Mouse (Mus musculus): ENCODE data around the gene Exosc5. TPM values are rescaled to one million over a fixed set of nuclear protein-coding genes. Genes with fewer than 3 reads are reported as not detected.

The Exosc5 gene
- polyA plus RNA-seq, 1 experiment from 2014 or later, result 50.1 TPM

GRCm38 (mm10) chr7:25683474-25684180, 24.7 kb downstream of the Exosc5 start:
- H3K4me3 ChIP-seq, result no peak overlapping the region
- ATAC-seq (ENCODE audit: low FRiP score, low read depth), result no peak
- WGBS, result 80% methylated on average over 7 of the region's 7 CpGs
- H3K4me1 ChIP-seq, result peaks cover 38% of the 10 kb centered on the region
- no peaks in the 10 kb centered on the region for H3K9me3 ChIP-seq
- peaks cover 54% of the 10 kb centered on the region for H3K27me3 ChIP-seq
- H3K4me2 ChIP-seq (replicated peaks), result no peak overlapping the region
- H3K27ac ChIP-seq (replicated peaks), result no peak overlapping the region
- 0 out of 2 replicates have a peak, but pooled peaks cover 6% of the 10 kb centered on the region for H3K36me3 ChIP-seq
- H3K9ac ChIP-seq (replicated peaks), result no peak overlapping the region

- no peak overlapping the region for H3K4me3 ChIP-seq
- H3K27ac ChIP-seq (replicated peaks), result no peak overlapping the region
- H3K9ac ChIP-seq (replicated peaks), result no peak overlapping the region
- peaks cover 54% of the 10 kb centered on the region for H3K27me3 ChIP-seq
- H3K4me1 ChIP-seq, result peaks cover 49% of the 10 kb centered on the region
- 89% methylated on average over 6 of the region's 6 CpGs for WGBS
- no peak for ATAC-seq (ENCODE audit: low FRiP score, low read depth)
- no peaks in the 10 kb centered on the region for H3K9me3 ChIP-seq
- H3K4me2 ChIP-seq (replicated peaks), result no peak overlapping the region
- H3K36me3 ChIP-seq, result 0 out of 2 replicates have a peak, but pooled peaks cover 6% of the 10 kb centered on the region
Observed at GRCm38 (mm10) chr7:25684659-25685058, 25.7 kb downstream of the Exosc5 start.

GRCm38 (mm10) chr7:25685926-25686470, 27.0 kb downstream of the Exosc5 start:
- Histone ChIP-seq H3K4me2 (replicated peaks) (peak overlapping the region; percentile 72; the same call in 1 of the 2 replicates), H3K9ac (replicated peaks) (no peak overlapping the region), H3K27ac (replicated peaks) (no peak overlapping the region), H3K4me1 (peaks cover 45% of the 10 kb centered on the region), H3K4me3 (peak overlapping the region; percentile 50; the same call in 1 of the 2 replicates), H3K36me3 (0 out of 2 replicates have a peak, but pooled peaks cover 6% of the 10 kb centered on the region), H3K9me3 (no peaks in the 10 kb centered on the region), H3K27me3 (peaks cover 64% of the 10 kb centered on the region)
- 72% methylated on average over 21 of the region's 21 CpGs for WGBS
- ATAC-seq (ENCODE audit: low FRiP score, low read depth), result no peak

GRCm38 (mm10) chr7:25686680-25687531, 27.9 kb downstream of the Exosc5 start, which contains the start of gene Tgfb1:
TSS of gene Tgfb1 (plus strand) at chr7:25687002.
- H3K4me2 ChIP-seq (replicated peaks), result peak within 1 kb of the TSS; percentile 72
- WGBS, result 1% methylated on average over 63 of the region's 69 CpGs
- H3K4me1 ChIP-seq, result peaks cover 36% of the 10 kb centered on the region
- no peak within 1 kb of the TSS for H3K27ac ChIP-seq (replicated peaks)
- H3K4me3 ChIP-seq, result peak within 1 kb of the TSS; percentile 50
- H3K36me3 ChIP-seq, result 0 out of 2 replicates have a peak, but pooled peaks cover 6% of the 10 kb centered on the region
- peaks cover 71% of the 10 kb centered on the region for H3K27me3 ChIP-seq
- H3K9ac ChIP-seq (replicated peaks), result peak within 1 kb of the TSS; percentile 50
- ATAC-seq (ENCODE audit: low FRiP score, low read depth), result peak; percentile 50
- no peaks in the 10 kb centered on the region for H3K9me3 ChIP-seq

GRCm38 (mm10) chr7:25687811-25688401, 28.9 kb downstream of the Exosc5 start:
- ATAC-seq (ENCODE audit: low FRiP score, low read depth), result no peak
- peak overlapping the region; percentile 50 for H3K4me3 ChIP-seq

GRCm38 (mm10) chr7:25688810-25689586, 30.0 kb downstream of the Exosc5 start:
- peak overlapping the region; percentile 50 for H3K4me3 ChIP-seq
- ATAC-seq (ENCODE audit: low FRiP score, low read depth), result 0 out of 2 replicates have a peak, but pooled peaks have one; percentile 17
- H3K4me2 ChIP-seq (replicated peaks), result peak overlapping the region; percentile 72
- peak overlapping the region; percentile 11; the same call in 1 of the 2 replicates for H3K9ac ChIP-seq (replicated peaks)
- H3K27me3 ChIP-seq, result peaks cover 79% of the 10 kb centered on the region
- H3K9me3 ChIP-seq, result no peaks in the 10 kb centered on the region
- no peak overlapping the region for H3K27ac ChIP-seq (replicated peaks)
- H3K4me1 ChIP-seq, result peaks cover 35% of the 10 kb centered on the region
- 0 out of 2 replicates have a peak, but pooled peaks cover 2% of the 10 kb centered on the region for H3K36me3 ChIP-seq
- WGBS, result 1% methylated on average over 51 of the region's 52 CpGs

More at GRCm38 (mm10) chr7:25687811-25688401, 28.9 kb downstream of the Exosc5 start:
- Histone ChIP-seq H3K27me3 (peaks cover 77% of the 10 kb centered on the region), H3K9ac (replicated peaks) (no peak overlapping the region; the same call in 1 of the 2 replicates), H3K4me1 (peaks cover 35% of the 10 kb centered on the region), H3K27ac (replicated peaks) (no peak overlapping the region), H3K36me3 (0 out of 2 replicates have a peak, but pooled peaks cover 6% of the 10 kb centered on the region), H3K4me2 (replicated peaks) (peak overlapping the region; percentile 72), H3K9me3 (no peaks in the 10 kb centered on the region)
- 1% methylated on average over 47 of the region's 47 CpGs for WGBS

GRCm38 (mm10) chr7:25689603-25690021, 30.6 kb downstream of the Exosc5 start:
- Histone ChIP-seq H3K4me3 (peak overlapping the region; percentile 50), H3K27ac (replicated peaks) (no peak overlapping the region), H3K4me1 (peaks cover 35% of the 10 kb centered on the region), H3K9ac (replicated peaks) (no peak overlapping the region), H3K9me3 (no peaks in the 10 kb centered on the region), H3K27me3 (peaks cover 79% of the 10 kb centered on the region), H3K4me2 (replicated peaks) (peak overlapping the region; percentile 72), H3K36me3 (0 out of 2 replicates have a peak, but pooled peaks cover 2% of the 10 kb centered on the region)
- 13% methylated on average over 12 of the region's 12 CpGs for WGBS
- ATAC-seq (ENCODE audit: low FRiP score, low read depth), result no peak

GRCm38 (mm10) chr7:25690051-25690450, 31.1 kb downstream of the Exosc5 start:
- no peak overlapping the region for H3K27ac ChIP-seq (replicated peaks)
- 0 out of 2 replicates have a peak, but pooled peaks cover 2% of the 10 kb centered on the region for H3K36me3 ChIP-seq
- H3K4me3 ChIP-seq, result no peak overlapping the region
- peaks cover 79% of the 10 kb centered on the region for H3K27me3 ChIP-seq
- no peak overlapping the region; the same call in 1 of the 2 replicates for H3K4me2 ChIP-seq (replicated peaks)
- 45% methylated on average over 5 of the region's 5 CpGs for WGBS
- ATAC-seq (ENCODE audit: low FRiP score, low read depth), result no peak
- H3K9me3 ChIP-seq, result no peaks in the 10 kb centered on the region
- H3K4me1 ChIP-seq, result peaks cover 35% of the 10 kb centered on the region
- no peak overlapping the region for H3K9ac ChIP-seq (replicated peaks)

- H3K4me1 ChIP-seq, result peaks cover 6% of the 10 kb centered on the region
- no peak overlapping the region for H3K4me3 ChIP-seq
- H3K27ac ChIP-seq (replicated peaks), result no peak overlapping the region
- H3K9ac ChIP-seq (replicated peaks), result no peak overlapping the region
- peaks cover 39% of the 10 kb centered on the region for H3K27me3 ChIP-seq
- WGBS, result 48% methylated on average over 8 of the region's 8 CpGs
- ATAC-seq (ENCODE audit: low FRiP score, low read depth), result no peak
- H3K36me3 ChIP-seq, result no peaks in the 10 kb centered on the region
- H3K4me2 ChIP-seq (replicated peaks), result no peak overlapping the region
- no peaks in the 10 kb centered on the region for H3K9me3 ChIP-seq
Observed at GRCm38 (mm10) chr7:25694104-25694503, 35.1 kb downstream of the Exosc5 start.

- Histone ChIP-seq H3K36me3 (no peaks in the 10 kb centered on the region), H3K9ac (replicated peaks) (no peak overlapping the region), H3K4me2 (replicated peaks) (no peak overlapping the region), H3K4me1 (peaks cover 12% of the 10 kb centered on the region), H3K4me3 (no peak overlapping the region), H3K27me3 (peaks cover 16% of the 10 kb centered on the region), H3K9me3 (peaks cover 5% of the 10 kb centered on the region; the same call in 1 of the 2 replicates), H3K27ac (replicated peaks) (no peak overlapping the region)
- ATAC-seq (ENCODE audit: low FRiP score, low read depth), result no peak
- 59% methylated on average over 13 of the region's 13 CpGs for WGBS
Observed at GRCm38 (mm10) chr7:25699851-25700250, 40.9 kb downstream of the Exosc5 start.

All from midbrain, embryonic 12.5 days (tissue).